Mouse (Mus musculus): ENCODE measurements around the gene Dnaic2.

The Dnaic2 gene

GRCm38 (mm10) chr11:114797981-114798380 lies 70.8 kb downstream of the Dnaic2 start:
- DNase-seq (ENCODE audit: low read depth, low spot score), result no peak

- no peak for DNase-seq (ENCODE audit: low read depth, low spot score)
Measured at GRCm38 (mm10) chr11:114798624-114799023, 71.4 kb downstream of the Dnaic2 start, which contains the start of gene Gpr142. TSS of gene Gpr142 (plus strand) at chr11:114798924.

- DNase-seq (ENCODE audit: low read depth, low spot score), result no peak
Measured at GRCm38 (mm10) chr11:114801906-114802305, 74.7 kb downstream of the Dnaic2 start.

GRCm38 (mm10) chr11:114802540-114803267 lies 75.5 kb downstream of the Dnaic2 start:
- no peak for DNase-seq (ENCODE audit: low read depth, low spot score)

- no peak for DNase-seq (ENCODE audit: low read depth, low spot score)
Measured at GRCm38 (mm10) chr11:114803990-114804389, 76.8 kb downstream of the Dnaic2 start.

GRCm38 (mm10) chr11:114807025-114807424 lies 79.8 kb downstream of the Dnaic2 start:
- DNase-seq (ENCODE audit: low read depth, low spot score), result no peak

Data from embryo, embryonic 11.5 days (tissue).